ENCODE assay signal across 34 mouse cellular contexts in the genomic region with DNA sequence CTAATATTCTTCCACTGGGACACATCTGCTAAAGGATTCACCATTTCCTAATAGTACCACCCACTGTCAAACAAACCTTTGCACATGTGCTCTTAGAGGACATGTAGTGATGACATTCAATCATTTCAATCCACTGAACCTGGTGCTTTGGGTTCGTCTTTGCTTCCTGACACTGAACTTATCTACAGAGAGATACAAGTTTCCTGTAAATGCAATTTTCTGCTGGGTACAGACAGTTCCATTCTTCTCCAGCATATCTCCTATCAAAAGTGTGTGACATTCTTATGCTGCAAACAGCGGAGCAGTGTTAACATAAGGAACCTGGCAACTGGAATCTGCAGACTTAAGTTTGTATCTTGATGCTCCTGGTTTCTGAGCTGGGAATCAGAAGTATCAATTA.
"Had no signal": no experiment of that assay in that cellular context is flagged by ENCODE, and none has a peak within 500 bp of the region (broad histone marks: within the 10 kb centered on the region; RNA-seq: fewer than 3 reads in every experiment).

No protein-coding gene starts in this region.

- H3K4me2 ChIP-seq: heart, embryonic 11.5 days; heart, embryonic 12.5 days; heart, embryonic 13.5 days; heart, embryonic 15.5 days; hindbrain, embryonic 12.5 days; hindbrain, embryonic 13.5 days; hindbrain, embryonic 14.5 days; hindbrain, embryonic 15.5 days; intestine, embryonic 15.5 days; kidney, embryonic 15.5 days had no signal

- H3K27me3 ChIP-seq: heart, embryonic 12.5 days; heart, embryonic 13.5 days; heart, embryonic 15.5 days; hindbrain, embryonic 12.5 days; hindbrain, embryonic 13.5 days; hindbrain, embryonic 15.5 days; intestine, embryonic 15.5 days; kidney, embryonic 15.5 days had no signal

- H3K4me3 ChIP-seq: heart, embryonic 10.5 days; heart, embryonic 12.5 days; heart, embryonic 13.5 days; heart, embryonic 15.5 days; hindbrain, embryonic 10.5 days; hindbrain, embryonic 12.5 days; hindbrain, embryonic 13.5 days; hindbrain, embryonic 15.5 days; intestine, embryonic 15.5 days; kidney, embryonic 15.5 days; layer of hippocampus, adult 2 months had no signal

- H3K9ac ChIP-seq: heart, embryonic 12.5 days; heart, embryonic 13.5 days; heart, embryonic 15.5 days; hindbrain, embryonic 12.5 days; hindbrain, embryonic 13.5 days; hindbrain, embryonic 14.5 days; hindbrain, embryonic 15.5 days; intestine, embryonic 15.5 days; kidney, embryonic 15.5 days had no signal

- H3K9me3 ChIP-seq: heart, embryonic 10.5 days; heart, embryonic 12.5 days; heart, embryonic 13.5 days; heart, embryonic 15.5 days; hindbrain, embryonic 10.5 days; hindbrain, embryonic 12.5 days; hindbrain, embryonic 13.5 days; hindbrain, embryonic 15.5 days; intestine, embryonic 15.5 days; kidney, embryonic 15.5 days had no signal

- H3K36me3 ChIP-seq: heart, embryonic 10.5 days; heart, embryonic 12.5 days; heart, embryonic 13.5 days; heart, embryonic 15.5 days; hindbrain, embryonic 10.5 days; hindbrain, embryonic 12.5 days; hindbrain, embryonic 13.5 days; hindbrain, embryonic 15.5 days; intestine, embryonic 15.5 days; kidney, embryonic 15.5 days had no signal

- H3K4me1 ChIP-seq: heart, embryonic 10.5 days; heart, embryonic 12.5 days; heart, embryonic 13.5 days; heart, embryonic 15.5 days; hindbrain, embryonic 10.5 days; hindbrain, embryonic 12.5 days; hindbrain, embryonic 13.5 days; hindbrain, embryonic 15.5 days; intestine, embryonic 15.5 days; kidney, embryonic 15.5 days had no signal

- DNase-seq: heart, postnatal 14 days; heart, postnatal 36 days; heart, postnatal 4 days; kidney, adult 11 months; kidney, adult 18-20 months; kidney, adult 2 months; kidney, adult 8-10 months; kidney, adult 9 months; kidney, postnatal 10 days; kidney, postnatal 14 days; kidney, postnatal 25 days; kidney, postnatal 36 days; kidney, postnatal 4 days; layer of hippocampus, adult 9-11 months; layer of hippocampus, postnatal 36 days had no signal

- H3K27ac ChIP-seq: heart, embryonic 10.5 days; heart, embryonic 13.5 days; heart, embryonic 15.5 days; hindbrain, embryonic 10.5 days; hindbrain, embryonic 12.5 days; hindbrain, embryonic 13.5 days; hindbrain, embryonic 14.5 days; hindbrain, embryonic 15.5 days; hindbrain, postnatal 0 days; intestine, embryonic 15.5 days; kidney, embryonic 15.5 days; kidney, postnatal 0 days; layer of hippocampus, adult 2 months had no signal

- ATAC-seq: hindbrain, embryonic 16.5 days; hindbrain, postnatal 0 days; inflammation-experienced regulatory T-cells, adult 6 months; intestine, embryonic 15.5 days; intestine, embryonic 16.5 days; intestine, postnatal 0 days had no signal
